Mouse (Mus musculus) neural tube, embryonic 11.5 days (tissue): ENCODE results near the gene Cachd1. TPM values are rescaled to one million over a fixed set of nuclear protein-coding genes. Genes with fewer than 3 reads are reported as not detected.

Source experiments
- ATAC-seq: fragments of 200-750 bp; cut with Nextera tagmentation; 2 replicates; pipeline ENCODE4 v1.8.0; 2017; ENCODE audit warnings: moderate number of reproducible peaks, mild to moderate bottlenecking, moderate TSS enrichment, moderate library complexity; ENCODE audit not compliant: insufficient read depth, low FRiP score, low TSS enrichment
- DNase-seq: peaks from one replicate; pipeline ENCODE4 v3.0.0-alpha.2; 2015; ENCODE audit warnings: low spot score
- H3K27ac ChIP-seq: fragments of 300-500 bp; sonication (generic); 2 replicates; pipeline ENCODE4 v1.5.1; 2014; ENCODE audit warnings: low read depth, mild to moderate bottlenecking, low read length
- H3K27me3 ChIP-seq: fragments of 300-500 bp; sonication (generic); 2 replicates; pipeline ENCODE4 v1.6.1; 2014; ENCODE audit warnings: mild to moderate bottlenecking, low read length, mixed read lengths; ENCODE audit not compliant: control insufficient read depth, insufficient read depth
- H3K36me3 ChIP-seq: fragments of 300-500 bp; sonication (generic); 2 replicates; pipeline ENCODE4 v1.6.1; 2014; ENCODE audit warnings: mild to moderate bottlenecking, low read length, moderate library complexity, mixed read lengths; ENCODE audit not compliant: control insufficient read depth, insufficient read depth
- H3K4me1 ChIP-seq: fragments of 300-500 bp; sonication (generic); 2 replicates; pipeline ENCODE4 v1.6.1; 2014; ENCODE audit warnings: low read length, mixed read lengths; ENCODE audit not compliant: control insufficient read depth, insufficient read depth
- H3K4me2 ChIP-seq: fragments of 300-500 bp; sonication (generic); 2 replicates; pipeline ENCODE4 v1.6.1; 2014; ENCODE audit warnings: low read depth, mild to moderate bottlenecking, moderate library complexity
- H3K4me3 ChIP-seq: fragments of 300-500 bp; sonication (generic); 2 replicates; pipeline ENCODE4 v1.5.1; 2014; ENCODE audit warnings: low read depth, low read length
- H3K9ac ChIP-seq: fragments of 300-500 bp; sonication (generic); 2 replicates; pipeline ENCODE4 v1.6.1; 2014; ENCODE audit warnings: mild to moderate bottlenecking, low read length
- H3K9me3 ChIP-seq: fragments of 300-500 bp; sonication (generic); 2 replicates; pipeline ENCODE4 v1.6.1; 2016; ENCODE audit warnings: low read length; ENCODE audit not compliant: control insufficient read depth
- whole genome bisulfite sequencing: fragments of 180-500 bp; shearing (Covaris S2); extraction: QIAGEN DNeasy Blood & Tissue Kit; methylation state at CpG from one replicate; pipeline ENCODE4 v1.1.7; 2014; 5-methylcytosine and 5-hydroxymethylcytosine counted together
- polyA plus RNA-seq: library from polyadenylated mRNA; unstranded; fragments of >200 nt; fragmentation: Nextera tagmentation; extraction: Ambion mirVana; gene quantifications from 2 replicates; pipeline ENCODE4 v1.2.1, GENCODE M21; 2014

Gene Cachd1
- polyA plus RNA-seq, 1 experiment from 2014 or later = 32.6 TPM

GRCm38 (mm10) chr4:101008362-101008769, 231.9 kb downstream of the Cachd1 start:
- no peak overlapping the region for H3K4me3 ChIP-seq
- no peak overlapping the region for H3K9ac ChIP-seq
- no peak for DNase-seq
- no peak overlapping the region for H3K27ac ChIP-seq
- 75% methylated on average over 5 of the region's 5 CpGs for WGBS
- H3K9me3 ChIP-seq = no peaks in the 10 kb centered on the region
- H3K4me2 ChIP-seq = no peak overlapping the region
- H3K4me1 ChIP-seq = no peaks in the 10 kb centered on the region
- no peak for ATAC-seq
- H3K27me3 ChIP-seq = no peaks in the 10 kb centered on the region
- H3K36me3 ChIP-seq = no peaks in the 10 kb centered on the region

- no peaks in the 10 kb centered on the region for H3K36me3 ChIP-seq
- H3K9me3 ChIP-seq = no peaks in the 10 kb centered on the region
- no peak overlapping the region for H3K27ac ChIP-seq
- no peak for DNase-seq
- no peak overlapping the region for H3K4me2 ChIP-seq
- H3K4me1 ChIP-seq = no peaks in the 10 kb centered on the region
- ATAC-seq = no peak
- WGBS = 80% methylated on average over 4 of the region's 4 CpGs
- H3K27me3 ChIP-seq = no peaks in the 10 kb centered on the region
- H3K9ac ChIP-seq = no peak overlapping the region
- no peak overlapping the region for H3K4me3 ChIP-seq
These were observed 232.6 kb downstream of the Cachd1 start for GRCm38 (mm10) chr4:101009092-101009491.

GRCm38 (mm10) chr4:101017806-101018205, 241.3 kb downstream of the Cachd1 start:
- DNase-seq = no peak
- no peaks in the 10 kb centered on the region for H3K27me3 ChIP-seq

GRCm38 (mm10) chr4:101020596-101020995, 244.1 kb downstream of the Cachd1 start, which contains the start of gene Gm10577:
TSS of gene Gm10577 (minus strand) at chr4:101020696.
- Histone ChIP-seq H3K4me2 (no peak within 1 kb of the TSS), H3K27me3 (no peaks in the 10 kb centered on the region), H3K9ac (no peak within 1 kb of the TSS), H3K36me3 (no peaks in the 10 kb centered on the region), H3K4me1 (no peaks in the 10 kb centered on the region), H3K9me3 (0 out of 2 replicates have a peak, but pooled peaks cover 2% of the 10 kb centered on the region), H3K4me3 (no peak within 1 kb of the TSS), H3K27ac (no peak within 1 kb of the TSS)
- DNase-seq = no peak
- no peak for ATAC-seq
- whole genome bisulfite sequencing = 83% methylated on average over 4 of the region's 4 CpGs

More at GRCm38 (mm10) chr4:101017806-101018205, 241.3 kb downstream of the Cachd1 start:
- Histone ChIP-seq H3K9ac (no peak overlapping the region), H3K36me3 (no peaks in the 10 kb centered on the region), H3K4me2 (no peak overlapping the region), H3K27ac (no peak overlapping the region), H3K4me3 (no peak overlapping the region), H3K9me3 (0 out of 2 replicates have a peak, but pooled peaks cover under 1% of the 10 kb centered on the region), H3K4me1 (no peaks in the 10 kb centered on the region)
- ATAC-seq = no peak
- WGBS = 90% methylated on average over 4 of the region's 4 CpGs

GRCm38 (mm10) chr4:101026566-101026965, 250.1 kb downstream of the Cachd1 start:
- H3K4me2 ChIP-seq = no peak overlapping the region
- no peaks in the 10 kb centered on the region for H3K36me3 ChIP-seq
- 87% methylated on average over 5 of the region's 5 CpGs for WGBS
- no peak overlapping the region for H3K4me3 ChIP-seq
- no peak overlapping the region for H3K9ac ChIP-seq
- H3K9me3 ChIP-seq = 0 out of 2 replicates have a peak, but pooled peaks cover 2% of the 10 kb centered on the region
- DNase-seq = no peak
- H3K27ac ChIP-seq = no peak overlapping the region
- H3K27me3 ChIP-seq = no peaks in the 10 kb centered on the region
- no peaks in the 10 kb centered on the region for H3K4me1 ChIP-seq
- ATAC-seq = no peak

- Histone ChIP-seq H3K4me2 (no peak overlapping the region), H3K4me3 (no peak overlapping the region), H3K27ac (no peak overlapping the region), H3K4me1 (no peaks in the 10 kb centered on the region), H3K9ac (no peak overlapping the region), H3K27me3 (no peaks in the 10 kb centered on the region), H3K36me3 (no peaks in the 10 kb centered on the region), H3K9me3 (0 out of 2 replicates have a peak, but pooled peaks cover 2% of the 10 kb centered on the region)
- 91% methylated on average over 2 of the region's 2 CpGs for WGBS
- DNase-seq (no peak), ATAC-seq (no peak)
These were observed 250.5 kb downstream of the Cachd1 start for GRCm38 (mm10) chr4:101026995-101027394.

GRCm38 (mm10) chr4:101027852-101028411, 251.5 kb downstream of the Cachd1 start:
- ATAC-seq (no peak), DNase-seq (no peak)
- no peak overlapping the region for H3K4me2 ChIP-seq
- H3K36me3 ChIP-seq = no peaks in the 10 kb centered on the region
- no peak overlapping the region for H3K9ac ChIP-seq
- no peak overlapping the region for H3K27ac ChIP-seq
- H3K27me3 ChIP-seq = no peaks in the 10 kb centered on the region
- no peaks in the 10 kb centered on the region for H3K4me1 ChIP-seq
- 0 out of 2 replicates have a peak, but pooled peaks cover under 1% of the 10 kb centered on the region for H3K9me3 ChIP-seq
- H3K4me3 ChIP-seq = no peak overlapping the region
- WGBS = 93% methylated on average over 9 of the region's 9 CpGs

GRCm38 (mm10) chr4:101033047-101033446, 256.6 kb downstream of the Cachd1 start:
- Histone ChIP-seq H3K9ac (no peak overlapping the region), H3K36me3 (no peaks in the 10 kb centered on the region)
- WGBS = 70% methylated on average over 3 of the region's 3 CpGs

GRCm38 (mm10) chr4:101035131-101035530, 258.7 kb downstream of the Cachd1 start:
- 78% methylated on average over 5 of the region's 5 CpGs for WGBS
- Histone ChIP-seq H3K4me1 (no peaks in the 10 kb centered on the region), H3K27ac (no peak overlapping the region), H3K4me2 (no peak overlapping the region), H3K9ac (no peak overlapping the region), H3K4me3 (no peak overlapping the region), H3K9me3 (no peaks in the 10 kb centered on the region), H3K27me3 (no peaks in the 10 kb centered on the region), H3K36me3 (no peaks in the 10 kb centered on the region)
- ATAC-seq = no peak
- no peak for DNase-seq

More at GRCm38 (mm10) chr4:101033047-101033446, 256.6 kb downstream of the Cachd1 start:
- no peaks in the 10 kb centered on the region for H3K27me3 ChIP-seq
- no peak for ATAC-seq
- H3K4me3 ChIP-seq = no peak overlapping the region
- no peak overlapping the region for H3K27ac ChIP-seq
- DNase-seq = no peak
- no peak overlapping the region for H3K4me2 ChIP-seq
- no peaks in the 10 kb centered on the region for H3K9me3 ChIP-seq
- no peaks in the 10 kb centered on the region for H3K4me1 ChIP-seq
